Mouse (Mus musculus) neural tube, embryonic 15.5 days (tissue): ENCODE data around the gene Arhgef10l. TPM values are rescaled to one million over a fixed set of nuclear protein-coding genes. Genes with fewer than 3 reads are reported as not detected.

Experiments
- ATAC-seq: fragments of 200-750 bp; cut with Nextera tagmentation; 2 replicates; pipeline ENCODE4 v1.8.0; 2017; ENCODE audit warnings: mild to moderate bottlenecking, moderate TSS enrichment, moderate library complexity; ENCODE audit not compliant: low FRiP score
- H3K27ac ChIP-seq: fragments of 300-500 bp; sonication (generic); replicated peaks from 2 replicates; pipeline ENCODE4 v1.5.1; 2015; ENCODE audit warnings: mild to moderate bottlenecking, inconsistent platforms
- H3K27me3 ChIP-seq: fragments of 300-500 bp; sonication (generic); replicated peaks from 2 replicates; pipeline ENCODE4 v1.6.1; 2015; ENCODE audit warnings: inconsistent platforms
- H3K36me3 ChIP-seq: fragments of 300-500 bp; sonication (generic); 2 replicates; pipeline ENCODE4 v1.6.1; 2015; ENCODE audit warnings: inconsistent platforms
- H3K4me1 ChIP-seq: fragments of 300-500 bp; sonication (generic); 2 replicates; pipeline ENCODE4 v1.6.1; 2015; ENCODE audit warnings: inconsistent platforms
- H3K4me2 ChIP-seq: fragments of 300-500 bp; sonication (generic); 2 replicates; pipeline ENCODE4 v1.6.1; 2015; ENCODE audit warnings: inconsistent platforms, mild to moderate bottlenecking, moderate library complexity
- H3K4me3 ChIP-seq: fragments of 300-500 bp; sonication (generic); replicated peaks from 2 replicates; pipeline ENCODE4 v1.5.1; 2015; ENCODE audit warnings: mild to moderate bottlenecking, inconsistent platforms
- H3K9ac ChIP-seq: fragments of 300-500 bp; sonication (generic); replicated peaks from 2 replicates; pipeline ENCODE4 v1.6.1; 2015; ENCODE audit warnings: mild to moderate bottlenecking, inconsistent platforms
- H3K9me3 ChIP-seq: fragments of 300-500 bp; sonication (generic); replicated peaks from 2 replicates; pipeline ENCODE4 v1.6.1; 2016; ENCODE audit warnings: inconsistent platforms
- WGBS: fragments of 180-500 bp; shearing (Covaris S2); methylation state at CpG from one replicate; pipeline ENCODE4 v1.1.7; 2015; ENCODE audit warnings: mixed read lengths; 5-methylcytosine and 5-hydroxymethylcytosine counted together
- polyA plus RNA-seq: library from polyadenylated mRNA; unstranded; fragments of >200 nt; fragmentation: Nextera tagmentation; extraction: Ambion mirVana; gene quantifications from 2 replicates; pipeline ENCODE4 v1.2.1, GENCODE M21; 2015

Gene Arhgef10l
- polyA plus RNA-seq, 1 experiment from 2014 or later: 23.6 TPM

DNA sequence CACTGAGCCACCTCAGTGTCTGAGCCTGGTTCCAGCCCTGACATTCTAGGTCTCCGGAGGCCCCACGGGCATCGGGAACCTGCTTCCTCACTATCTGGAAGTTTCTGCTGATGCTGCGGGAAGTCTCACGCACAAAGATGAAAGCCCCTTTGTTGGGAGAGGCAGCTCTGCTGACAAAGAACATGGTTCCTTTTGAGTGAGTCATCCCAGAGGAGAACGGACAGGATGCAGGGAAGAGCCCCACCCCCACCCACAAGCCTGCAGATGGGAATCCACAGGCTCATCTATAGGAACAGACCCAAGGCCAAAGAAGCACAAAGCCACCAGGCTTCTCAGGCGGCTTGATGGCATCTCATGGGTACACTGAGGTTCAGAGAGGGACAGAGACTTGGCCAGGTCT is 165.0 kb downstream of the Arhgef10l start:
- Histone ChIP-seq H3K9ac (no peak overlapping the region), H3K4me3 (no peak overlapping the region), H3K36me3 (no peaks in the 10 kb centered on the region), H3K4me1 (peaks cover 33% of the 10 kb centered on the region), H3K9me3 (no peaks in the 10 kb centered on the region), H3K27ac (no peak overlapping the region), H3K4me2 (no peak overlapping the region), H3K27me3 (0 out of 2 replicates have a peak, but pooled peaks cover 3% of the 10 kb centered on the region)
- 59% methylated on average over 7 of the region's 7 CpGs for WGBS
- no peak for ATAC-seq

DNA sequence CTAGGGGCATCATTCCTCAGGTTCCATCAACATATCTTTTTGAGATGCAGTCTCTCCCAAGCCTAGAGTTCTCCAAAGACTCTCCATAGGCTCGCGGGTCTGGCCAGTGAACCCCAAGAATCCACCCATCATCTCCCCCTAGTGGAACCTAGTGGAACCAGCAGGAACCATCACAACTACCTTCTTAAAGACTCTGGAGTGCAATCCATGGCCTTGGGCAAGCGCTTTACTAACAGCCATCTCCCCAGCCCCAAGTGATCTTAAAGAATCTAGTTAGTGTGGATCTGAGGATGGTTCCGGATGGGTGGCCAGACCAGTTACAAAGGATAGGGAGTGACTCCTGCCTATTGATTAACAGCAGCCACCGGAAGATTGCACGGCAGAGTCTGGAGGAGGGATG is 166.2 kb downstream of the Arhgef10l start:
- no peak overlapping the region for H3K9ac ChIP-seq
- 0 out of 2 replicates have a peak, but pooled peaks cover 3% of the 10 kb centered on the region for H3K27me3 ChIP-seq
- no peak overlapping the region for H3K27ac ChIP-seq
- H3K36me3 ChIP-seq: no peaks in the 10 kb centered on the region
- H3K4me2 ChIP-seq: no peak overlapping the region
- peaks cover 26% of the 10 kb centered on the region for H3K4me1 ChIP-seq
- no peak overlapping the region for H3K4me3 ChIP-seq
- no peak for ATAC-seq
- no peaks in the 10 kb centered on the region for H3K9me3 ChIP-seq
- WGBS: 79% methylated on average over 6 of the region's 6 CpGs

DNA sequence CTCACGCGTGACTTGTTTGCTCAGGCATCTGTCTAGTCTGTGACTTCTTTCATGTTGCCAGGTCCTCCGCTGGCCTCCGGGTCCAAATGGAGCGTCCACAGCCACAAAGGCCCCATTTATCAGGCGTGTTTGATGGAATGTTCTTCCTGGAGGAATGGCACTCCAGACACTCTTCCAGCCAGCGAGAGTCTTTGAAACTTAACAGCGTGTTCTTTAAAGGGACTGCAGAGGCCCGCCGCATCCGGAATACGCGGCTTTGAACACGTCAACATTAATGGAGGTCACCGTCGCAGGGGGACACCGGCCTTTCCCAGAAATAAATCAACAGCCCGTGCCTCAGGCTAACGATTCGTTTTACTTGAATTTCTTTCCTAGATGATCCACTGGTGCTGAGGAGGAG is 168.6 kb downstream of the Arhgef10l start:
- Histone ChIP-seq H3K4me3 (no peak overlapping the region), H3K9ac (no peak overlapping the region), H3K4me2 (no peak overlapping the region), H3K4me1 (peaks cover 17% of the 10 kb centered on the region), H3K27me3 (no peaks in the 10 kb centered on the region), H3K9me3 (no peaks in the 10 kb centered on the region), H3K27ac (no peak overlapping the region; the same call in 1 of the 2 replicates), H3K36me3 (no peaks in the 10 kb centered on the region)
- WGBS: 18% methylated on average over 20 of the region's 20 CpGs
- ATAC-seq: no peak

DNA sequence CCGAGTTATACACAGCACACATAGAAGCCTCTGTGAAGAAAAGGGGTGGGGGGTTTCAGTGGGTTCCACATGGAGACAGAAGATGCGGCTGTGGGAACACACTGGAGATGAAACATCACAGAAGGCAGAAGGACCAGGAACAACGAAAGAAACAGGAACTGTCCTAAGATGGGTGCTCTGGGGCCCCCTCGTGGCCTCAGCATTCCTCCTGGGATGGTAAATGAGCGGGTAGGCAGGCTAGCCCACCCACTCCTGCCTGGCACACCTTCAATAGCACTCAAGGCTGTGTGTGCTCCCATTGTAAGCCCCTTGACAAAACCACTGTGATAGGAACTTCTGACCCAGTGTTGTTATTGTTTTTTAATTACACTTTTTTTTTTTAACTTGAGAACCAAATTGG is 174.3 kb downstream of the Arhgef10l start:
- WGBS: 52% methylated on average over 5 of the region's 5 CpGs
- Histone ChIP-seq H3K9me3 (no peaks in the 10 kb centered on the region), H3K4me1 (peaks cover 3% of the 10 kb centered on the region; the same call in 1 of the 2 replicates), H3K4me3 (no peak overlapping the region), H3K9ac (no peak overlapping the region), H3K27ac (no peak overlapping the region), H3K27me3 (no peaks in the 10 kb centered on the region), H3K4me2 (no peak overlapping the region), H3K36me3 (no peaks in the 10 kb centered on the region)
- ATAC-seq: no peak

DNA sequence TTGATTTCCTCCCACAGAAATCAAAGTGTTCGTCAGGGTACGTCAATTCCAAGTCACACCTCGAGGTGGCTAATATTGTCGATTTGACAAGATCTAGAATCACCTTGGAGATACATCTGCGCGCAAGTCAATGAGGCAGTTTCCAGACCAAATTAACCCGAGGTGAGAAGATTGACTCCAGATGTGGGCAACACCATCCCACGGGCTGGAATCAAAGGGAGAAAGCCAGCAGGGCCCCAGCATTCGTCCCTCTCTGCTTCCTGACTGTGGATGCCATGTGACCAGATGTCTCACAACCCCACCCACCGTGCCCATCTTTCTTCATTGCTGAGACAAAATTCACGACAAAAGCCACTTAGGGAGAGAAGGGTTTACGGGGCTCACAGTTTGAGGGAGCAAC is 180.4 kb downstream of the Arhgef10l start:
- no peak overlapping the region for H3K9ac ChIP-seq
- ATAC-seq: no peak
- H3K4me3 ChIP-seq: no peak overlapping the region
- WGBS: 66% methylated on average over 12 of the region's 12 CpGs
- H3K27ac ChIP-seq: no peak overlapping the region
- peaks cover 3% of the 10 kb centered on the region for H3K4me1 ChIP-seq
- no peaks in the 10 kb centered on the region for H3K9me3 ChIP-seq
- no peaks in the 10 kb centered on the region for H3K27me3 ChIP-seq
- no peaks in the 10 kb centered on the region for H3K36me3 ChIP-seq
- H3K4me2 ChIP-seq: no peak overlapping the region

DNA sequence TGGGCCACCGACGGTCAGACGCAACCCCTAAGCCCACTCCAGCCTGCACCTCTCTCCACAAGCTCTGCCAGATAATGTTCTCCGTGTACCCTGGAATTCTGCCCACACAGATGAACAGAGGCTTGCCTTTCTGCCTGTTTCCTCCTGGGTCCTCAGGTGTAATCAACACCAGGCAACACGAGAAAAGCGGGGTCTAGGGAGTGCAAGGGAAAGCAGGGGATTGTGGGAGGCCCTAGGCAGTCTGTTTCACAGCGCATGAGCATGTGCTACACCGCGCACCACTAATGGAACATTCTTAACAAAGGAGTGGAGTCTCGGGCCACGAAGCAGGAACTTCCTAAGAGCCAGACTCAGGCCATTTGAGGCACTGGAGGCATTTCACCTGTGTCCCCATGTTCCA is 182.7 kb downstream of the Arhgef10l start:
- no peak overlapping the region for H3K4me3 ChIP-seq
- ATAC-seq: no peak
- WGBS: 82% methylated on average over 11 of the region's 11 CpGs
- H3K4me2 ChIP-seq: no peak overlapping the region
- H3K4me1 ChIP-seq: peaks cover 15% of the 10 kb centered on the region
- H3K36me3 ChIP-seq: no peaks in the 10 kb centered on the region
- no peaks in the 10 kb centered on the region for H3K9me3 ChIP-seq
- no peaks in the 10 kb centered on the region for H3K27me3 ChIP-seq
- no peak overlapping the region for H3K9ac ChIP-seq
- no peak overlapping the region for H3K27ac ChIP-seq

DNA sequence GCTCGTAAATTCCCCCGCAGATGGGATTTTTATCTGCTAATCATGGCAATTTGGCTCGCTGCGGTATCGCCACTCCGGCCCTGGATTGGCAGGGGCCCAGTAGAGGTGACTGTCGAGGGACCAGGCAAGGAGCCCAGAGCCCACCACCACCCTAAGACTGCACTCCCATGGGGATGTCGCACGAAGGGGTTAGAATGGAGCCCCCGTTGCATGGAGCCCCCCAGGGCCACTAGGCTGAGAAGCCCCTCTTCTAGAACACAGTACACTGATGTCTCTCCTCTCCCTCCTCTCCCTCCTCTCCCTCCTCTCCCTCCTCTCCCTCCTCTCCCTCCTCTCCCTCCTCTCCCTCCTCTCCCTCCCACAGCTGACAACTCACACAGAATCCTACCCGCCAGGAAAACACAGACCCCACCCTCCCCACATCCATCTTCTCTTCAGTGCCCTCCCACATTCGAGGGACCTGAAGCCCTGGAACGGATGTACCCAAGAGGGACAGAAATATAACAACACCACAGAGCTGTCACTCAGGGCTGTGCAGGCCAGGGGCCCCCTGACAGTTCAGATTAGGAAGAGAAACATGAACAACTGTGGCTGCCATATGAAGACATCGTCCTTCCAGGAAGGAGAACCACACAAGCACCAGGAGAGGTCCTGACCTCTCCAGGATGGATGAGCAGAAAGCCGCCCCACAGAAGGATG is 185.3 kb downstream of the Arhgef10l start:
- Histone ChIP-seq H3K27ac (0 out of 2 replicates have a peak overlapping the region, but pooled peaks have one; percentile 48), H3K4me3 (no peak overlapping the region), H3K9me3 (no peaks in the 10 kb centered on the region), H3K36me3 (no peaks in the 10 kb centered on the region), H3K27me3 (no peaks in the 10 kb centered on the region), H3K9ac (no peak overlapping the region), H3K4me1 (peaks cover 15% of the 10 kb centered on the region), H3K4me2 (no peak overlapping the region)
- ATAC-seq: no peak
- 20% methylated on average over 15 of the region's 15 CpGs for WGBS

DNA sequence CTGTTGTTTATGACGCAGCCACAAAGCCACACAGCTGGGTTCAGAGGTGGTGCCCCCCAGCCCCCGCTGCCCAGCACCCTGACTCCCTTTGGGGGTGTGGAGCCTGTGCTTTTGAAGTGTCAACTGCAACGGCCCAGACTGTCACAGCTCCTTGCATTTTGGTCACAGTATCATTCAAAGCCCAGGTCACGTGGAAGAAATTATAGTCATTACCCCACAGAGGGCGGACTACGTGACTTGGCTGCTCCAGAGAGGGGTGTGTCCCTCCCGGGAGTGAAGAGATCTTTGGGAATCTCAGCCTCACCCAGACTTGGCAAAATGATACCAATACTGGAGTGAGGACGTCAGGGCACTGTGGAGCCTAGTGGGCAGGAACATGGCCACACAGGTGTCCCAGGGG is 190.6 kb downstream of the Arhgef10l start:
- WGBS: 67% methylated on average over 8 of the region's 8 CpGs
- Histone ChIP-seq H3K27ac (no peak overlapping the region), H3K9me3 (no peaks in the 10 kb centered on the region), H3K9ac (no peak overlapping the region), H3K36me3 (no peaks in the 10 kb centered on the region), H3K4me1 (peaks cover 13% of the 10 kb centered on the region), H3K27me3 (no peaks in the 10 kb centered on the region), H3K4me3 (no peak overlapping the region), H3K4me2 (no peak overlapping the region)
- no peak for ATAC-seq

DNA sequence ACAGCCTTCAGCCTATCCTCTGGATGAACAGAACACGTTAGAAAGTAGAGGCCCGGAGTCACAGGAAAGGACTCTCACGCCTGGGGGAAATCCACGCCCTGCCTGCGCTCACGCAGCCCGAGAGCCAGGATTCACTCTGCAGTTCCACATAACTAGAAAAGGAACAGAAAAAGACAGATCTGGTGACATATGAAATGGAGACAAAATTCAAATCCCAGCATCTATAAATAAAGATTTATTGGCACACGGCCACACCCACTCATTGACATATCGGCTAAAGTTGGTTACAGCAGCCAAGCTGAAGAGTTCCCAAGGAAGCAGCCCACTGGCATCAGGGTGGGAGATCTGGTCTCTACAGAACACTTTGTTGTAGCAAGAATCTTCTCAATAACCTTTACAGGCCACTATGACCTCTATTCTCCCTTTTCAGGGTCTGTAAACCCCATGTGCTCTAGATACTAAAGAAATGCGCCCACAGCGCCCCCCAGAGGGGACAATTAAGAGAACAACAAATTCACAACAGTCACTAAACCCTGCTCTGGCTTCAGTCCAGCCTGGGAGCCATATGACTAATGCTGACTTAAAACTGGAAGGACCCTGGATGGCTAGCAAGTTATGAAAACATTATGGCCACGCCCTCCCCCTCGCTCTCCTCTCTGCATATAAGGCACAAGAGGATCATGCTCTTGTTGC is 195.9 kb downstream of the Arhgef10l start:
- ATAC-seq: no peak
- WGBS: 68% methylated on average over 13 of the region's 13 CpGs
- no peak overlapping the region for H3K27ac ChIP-seq
- peaks cover 14% of the 10 kb centered on the region; the same call in 1 of the 2 replicates for H3K4me1 ChIP-seq
- no peak overlapping the region for H3K4me3 ChIP-seq
- H3K9me3 ChIP-seq: no peaks in the 10 kb centered on the region
- H3K36me3 ChIP-seq: no peaks in the 10 kb centered on the region
- no peaks in the 10 kb centered on the region for H3K27me3 ChIP-seq
- no peak overlapping the region for H3K9ac ChIP-seq
- H3K4me2 ChIP-seq: no peak overlapping the region

DNA sequence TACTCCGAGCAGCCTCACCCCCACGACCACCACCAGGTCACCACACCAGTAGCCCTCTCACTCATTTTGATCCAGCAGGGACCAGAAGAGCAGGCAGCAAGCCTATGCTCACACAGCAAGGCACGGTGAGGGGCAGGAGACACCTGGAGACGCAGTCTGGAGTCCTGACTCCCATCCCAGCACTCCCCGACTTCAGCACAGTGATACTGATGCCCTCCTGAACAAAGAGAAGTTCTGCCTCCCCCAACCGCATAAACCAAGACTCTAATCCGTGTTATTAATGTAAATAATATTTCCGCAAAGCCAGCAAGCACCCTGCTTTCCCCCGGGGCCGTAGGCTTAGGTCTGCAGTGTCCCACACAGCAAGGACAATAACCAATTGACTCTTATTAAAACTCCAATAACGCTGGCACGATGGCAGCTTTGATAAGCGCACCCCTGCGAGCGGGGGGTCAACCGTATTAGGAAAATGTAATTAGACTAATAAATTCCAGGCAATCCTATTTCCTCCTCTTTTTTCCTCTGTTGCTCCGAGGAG is 198.5 kb downstream of the Arhgef10l start:
- Histone ChIP-seq H3K9me3 (no peaks in the 10 kb centered on the region), H3K4me1 (peaks cover 23% of the 10 kb centered on the region), H3K4me3 (no peak overlapping the region), H3K36me3 (no peaks in the 10 kb centered on the region), H3K27ac (peak overlapping the region; percentile 69; the same call in 1 of the 2 replicates), H3K27me3 (no peaks in the 10 kb centered on the region), H3K9ac (no peak overlapping the region), H3K4me2 (no peak overlapping the region)
- WGBS: 52% methylated on average over 17 of the region's 17 CpGs
- ATAC-seq: peak; percentile 62
